Mouse (Mus musculus): ENCODE results near the gene Sox6.

The Sox6 gene

DNA sequence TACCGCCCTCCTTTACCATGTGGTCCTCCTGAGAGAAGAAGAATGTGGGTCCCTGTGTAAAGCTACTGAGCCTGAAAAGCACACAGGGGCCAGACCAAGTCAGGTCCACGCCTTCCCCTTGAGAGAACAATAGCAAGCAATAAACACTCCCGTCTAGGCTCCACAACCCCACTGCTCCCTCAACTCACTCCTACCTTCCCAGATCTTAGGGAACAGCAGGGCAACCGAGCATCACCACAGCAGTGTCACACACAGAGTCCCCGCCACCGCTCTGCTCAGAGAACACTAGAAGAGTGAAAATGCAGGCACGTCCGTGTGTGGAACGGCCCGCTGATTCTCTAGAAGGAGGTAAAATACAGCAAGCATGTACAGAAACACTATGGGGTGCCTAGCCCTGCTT is 208.2 kb downstream of the Sox6 start:
- DNase-seq (ENCODE audit: low read depth): no peak

DNA sequence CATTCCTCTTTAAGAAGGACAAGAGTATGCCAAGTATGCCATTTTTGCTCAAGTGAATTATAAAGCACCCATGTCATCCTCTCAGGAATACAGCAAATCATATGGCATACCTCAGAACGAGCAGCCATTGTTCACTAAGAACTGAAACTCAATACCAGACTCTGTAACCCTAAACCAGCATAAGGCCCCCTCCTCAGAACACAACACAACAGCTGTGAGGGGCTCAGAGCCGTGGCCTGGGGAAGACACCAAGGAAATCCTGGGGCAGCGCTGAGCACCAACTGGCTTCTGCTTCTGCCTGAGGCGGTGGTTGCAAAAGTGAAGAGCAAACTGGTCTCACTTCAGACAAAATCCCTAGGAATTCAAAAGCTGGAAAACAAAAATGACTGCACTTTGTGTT is 208.8 kb downstream of the Sox6 start:
- no peak for DNase-seq (ENCODE audit: low read depth)

DNA sequence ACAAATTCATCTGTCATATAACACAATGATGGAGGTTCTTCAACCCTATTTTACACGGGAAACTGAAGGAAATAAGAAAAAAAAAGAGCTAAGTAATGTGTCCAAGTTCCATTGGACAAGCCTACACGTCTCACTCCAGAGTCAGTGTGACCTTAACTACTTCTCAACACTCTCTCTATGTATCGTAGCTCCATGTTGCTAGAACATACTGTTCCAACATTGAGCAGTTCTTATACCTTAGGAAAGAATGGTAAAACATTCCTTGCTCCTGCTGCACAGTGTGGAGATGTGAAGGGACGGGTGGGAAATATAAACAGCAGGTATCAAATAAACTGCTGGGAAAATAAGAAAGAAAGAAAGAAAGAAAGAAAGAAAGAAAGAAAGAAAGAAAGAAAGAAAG is 209.3 kb downstream of the Sox6 start:
- DNase-seq (ENCODE audit: low read depth): no peak

DNA sequence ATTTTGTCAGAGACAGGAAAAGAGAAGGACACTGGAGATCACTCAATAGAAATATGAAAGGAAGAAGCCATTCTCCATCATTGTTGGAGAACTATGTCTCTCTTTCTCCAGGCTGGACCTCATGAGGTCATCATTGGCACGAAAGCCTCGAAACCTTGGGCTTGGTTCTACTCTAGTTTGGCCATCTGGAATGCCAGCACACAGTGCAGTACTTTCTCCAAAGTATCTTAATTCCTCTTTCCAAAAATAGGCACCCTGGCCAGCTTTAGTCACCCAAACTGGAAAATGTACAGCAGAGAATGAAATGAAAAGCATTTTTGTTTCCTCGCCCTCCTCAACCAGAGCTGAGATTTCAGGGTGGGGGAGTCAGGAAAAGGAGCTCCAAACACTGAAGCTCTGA is 213.3 kb downstream of the Sox6 start:
- DNase-seq (ENCODE audit: low read depth): peak; percentile 53

DNA sequence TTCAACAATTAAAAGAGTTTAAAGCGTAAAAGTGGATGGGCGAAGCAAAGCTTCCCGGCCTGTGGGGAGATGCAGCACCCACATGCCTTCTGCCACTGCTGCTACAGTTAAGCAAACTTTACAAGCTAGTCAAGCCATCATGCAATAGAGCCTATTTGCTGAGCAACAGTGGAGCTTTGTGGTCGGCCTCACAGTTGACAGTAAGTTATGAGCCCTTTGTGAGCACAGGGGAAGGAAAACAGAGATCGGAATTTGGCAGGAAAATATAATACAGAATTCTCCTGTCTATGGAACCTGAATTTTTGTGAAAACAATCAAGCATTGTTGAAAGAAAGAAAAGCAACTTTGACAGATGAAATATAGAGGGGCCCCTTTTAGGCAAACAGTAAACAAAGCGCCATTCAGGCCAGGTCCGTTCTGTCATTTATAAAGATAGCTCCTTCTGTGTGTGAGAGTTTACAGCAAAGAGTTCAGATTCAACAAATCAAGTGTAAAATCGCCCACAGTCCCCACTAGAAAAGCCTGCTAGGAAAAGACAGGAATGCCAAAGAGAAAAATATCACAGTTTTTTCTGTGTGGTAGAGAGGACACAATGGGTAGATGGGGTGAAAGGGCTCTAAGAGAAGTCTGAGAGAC is 213.9 kb downstream of the Sox6 start:
- DNase-seq (ENCODE audit: low read depth): peak; percentile 46

DNA sequence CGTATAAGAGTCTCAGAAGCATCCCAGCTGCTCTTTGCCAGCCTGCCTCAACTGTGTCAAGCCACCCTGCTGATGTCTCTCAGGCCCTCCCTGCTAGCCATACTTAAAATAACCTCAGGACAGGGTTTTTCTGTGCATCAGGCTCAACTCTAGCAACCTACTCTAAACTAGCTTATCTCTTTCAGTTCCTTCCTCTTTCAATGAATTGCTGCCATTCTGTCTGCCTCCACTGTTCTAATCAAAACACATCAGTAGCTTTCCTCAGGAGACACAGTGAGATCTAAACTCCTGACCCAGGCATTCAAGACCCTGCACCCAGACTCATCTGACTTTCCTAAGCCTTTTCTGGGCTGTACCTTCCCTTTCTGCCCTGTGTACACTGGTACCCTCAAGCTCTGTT is 219.5 kb downstream of the Sox6 start:
- no peak for DNase-seq (ENCODE audit: low read depth)

DNA sequence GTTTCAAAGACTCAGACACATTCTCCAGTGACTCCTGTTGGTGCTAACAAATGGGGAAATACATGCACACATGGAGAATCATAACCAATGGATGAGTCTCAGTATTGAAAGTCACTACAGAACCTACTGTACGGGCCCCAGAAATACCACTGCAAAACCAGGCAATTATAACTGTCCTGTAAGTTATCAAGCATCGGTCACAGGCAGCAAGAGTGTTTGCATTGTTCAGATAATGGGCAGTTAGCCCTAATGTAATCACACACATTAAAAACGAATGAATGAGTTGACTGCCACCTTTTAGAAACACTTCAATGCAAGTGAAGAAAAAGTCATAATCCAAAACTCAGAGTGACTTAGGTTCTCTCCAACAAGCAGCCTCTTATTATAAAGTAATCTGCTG is 235.3 kb downstream of the Sox6 start:
- no peak for DNase-seq (ENCODE audit: low read depth)

DNA sequence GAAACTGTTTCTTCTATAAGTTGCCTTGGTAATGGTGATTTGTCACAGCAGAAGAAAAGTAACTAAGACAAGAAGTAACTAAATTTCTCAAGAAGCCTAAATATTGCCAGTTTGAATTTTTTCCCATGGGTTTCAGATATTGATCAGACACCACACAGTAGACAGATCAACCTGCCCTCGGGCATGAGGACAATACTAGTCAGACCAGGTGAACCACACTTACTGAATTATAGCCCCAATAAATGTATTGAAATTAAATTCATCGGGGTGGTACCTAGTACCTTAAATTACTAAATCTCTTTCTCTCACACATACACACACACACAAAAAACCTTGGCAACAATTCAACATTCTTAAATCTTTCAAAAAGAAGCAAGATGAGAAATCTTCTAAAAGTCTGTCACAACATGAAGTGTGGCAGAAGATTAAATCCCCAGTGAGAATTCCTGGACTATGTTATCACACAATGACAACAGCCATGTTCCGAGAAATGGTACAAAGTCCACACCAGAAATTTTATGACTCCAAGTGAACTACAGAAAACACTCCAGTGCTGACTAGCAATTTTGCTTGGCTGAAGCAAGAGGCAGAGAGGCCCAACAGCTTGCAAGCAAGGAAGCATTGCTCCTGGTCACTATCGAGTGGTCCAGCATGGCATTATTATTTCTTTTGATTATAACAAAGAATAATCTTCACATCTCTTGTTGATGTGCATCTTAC is 244.3 kb downstream of the Sox6 start:
- DNase-seq (ENCODE audit: low read depth): no peak

DNA sequence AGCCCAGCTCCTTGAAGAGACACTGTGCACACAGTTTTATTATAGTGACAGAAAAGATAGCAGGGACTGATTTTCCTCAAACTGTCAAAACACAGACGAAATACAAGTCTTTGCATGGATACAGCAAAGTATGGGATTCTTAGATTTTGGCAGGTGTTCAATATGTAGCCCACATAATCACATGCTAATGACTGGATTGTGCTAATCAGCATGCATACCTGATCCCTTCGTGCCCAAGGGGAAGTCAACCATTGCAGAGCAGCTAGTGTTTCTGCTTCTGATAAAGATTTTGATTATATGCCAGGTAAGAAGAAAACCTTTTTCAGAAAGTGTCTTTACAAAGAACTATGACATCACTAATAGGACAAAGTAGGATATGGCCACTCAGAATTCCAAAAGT is 245.8 kb downstream of the Sox6 start:
- no peak for DNase-seq (ENCODE audit: low read depth)

DNA sequence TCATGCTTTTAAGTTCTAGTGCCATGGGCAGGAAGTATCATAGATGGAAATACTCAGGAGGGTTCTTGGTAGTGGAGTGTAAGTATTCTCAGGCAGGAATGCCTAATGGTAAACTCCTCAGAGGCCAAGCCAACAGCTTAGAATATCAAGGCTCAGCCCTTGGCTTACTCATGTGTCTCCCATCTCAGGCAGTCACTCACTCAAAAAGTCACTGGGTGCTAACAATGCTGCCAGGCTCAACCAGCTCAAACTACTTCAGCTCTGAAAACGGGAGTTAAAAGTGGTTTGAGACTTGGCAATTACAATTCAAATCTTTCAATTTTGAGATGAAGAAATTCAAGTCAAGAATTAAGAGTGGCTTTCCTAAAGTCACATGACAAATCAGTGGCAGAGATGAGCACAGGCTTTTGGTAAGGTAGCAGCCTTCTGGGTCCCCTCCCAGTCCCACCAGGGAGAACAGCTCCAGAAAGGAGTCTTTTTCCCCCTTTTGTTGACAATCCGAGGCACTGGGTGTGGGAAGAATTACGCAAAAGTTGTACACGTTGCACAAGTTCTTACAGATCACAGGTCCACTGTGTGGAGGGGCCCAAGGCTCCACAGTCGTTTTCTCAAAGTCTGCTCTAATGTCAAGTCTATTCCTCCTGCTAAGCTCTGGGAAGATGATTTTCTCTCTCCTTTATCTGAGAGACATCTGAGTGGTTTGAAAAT is 249.3 kb downstream of the Sox6 start:
- no peak for DNase-seq (ENCODE audit: low read depth)

DNA sequence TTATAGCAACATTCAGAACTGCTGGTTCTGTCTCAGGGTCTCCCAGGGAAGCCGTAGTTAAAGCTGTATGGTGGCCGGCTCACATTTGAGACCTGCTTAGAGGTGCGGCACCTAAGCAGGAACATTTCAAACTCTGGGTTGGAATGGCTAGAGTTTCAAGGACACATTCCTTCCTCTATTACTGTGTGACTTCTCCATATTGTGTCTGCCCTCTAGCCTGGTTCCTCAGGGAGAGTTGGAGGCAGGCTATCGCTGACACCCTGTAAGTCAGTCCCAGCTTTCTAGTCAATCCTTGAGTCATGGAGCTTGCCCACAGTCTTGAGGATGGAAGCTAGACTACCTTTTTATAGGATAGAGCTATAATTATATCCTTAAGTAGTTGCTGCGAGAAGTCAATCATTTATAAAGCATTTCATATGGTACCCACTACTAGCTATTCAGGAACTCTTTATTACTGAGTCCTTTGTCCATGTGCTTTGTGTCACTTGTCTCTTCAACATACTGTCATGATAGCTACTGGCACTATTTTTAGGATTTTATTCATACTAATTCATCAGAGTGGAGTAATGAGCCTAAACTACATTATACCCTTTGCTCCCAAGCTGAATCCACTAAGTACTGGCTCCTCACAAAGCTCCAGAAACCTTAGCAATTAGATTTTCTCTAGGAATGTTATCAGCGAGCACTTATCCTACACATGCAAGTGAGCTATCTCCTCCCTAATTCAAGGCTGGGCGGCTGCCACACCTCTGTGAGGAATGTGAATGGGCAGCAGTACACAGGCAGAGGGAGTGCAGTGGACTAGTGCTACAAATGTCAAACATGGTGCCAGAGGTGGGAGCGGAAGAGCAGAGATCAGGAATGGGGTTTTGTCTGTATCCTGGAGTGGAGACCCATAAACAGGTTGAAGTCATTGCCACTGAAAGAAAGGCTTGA is 254.3 kb downstream of the Sox6 start:
- DNase-seq (ENCODE audit: low read depth): no peak

DNA sequence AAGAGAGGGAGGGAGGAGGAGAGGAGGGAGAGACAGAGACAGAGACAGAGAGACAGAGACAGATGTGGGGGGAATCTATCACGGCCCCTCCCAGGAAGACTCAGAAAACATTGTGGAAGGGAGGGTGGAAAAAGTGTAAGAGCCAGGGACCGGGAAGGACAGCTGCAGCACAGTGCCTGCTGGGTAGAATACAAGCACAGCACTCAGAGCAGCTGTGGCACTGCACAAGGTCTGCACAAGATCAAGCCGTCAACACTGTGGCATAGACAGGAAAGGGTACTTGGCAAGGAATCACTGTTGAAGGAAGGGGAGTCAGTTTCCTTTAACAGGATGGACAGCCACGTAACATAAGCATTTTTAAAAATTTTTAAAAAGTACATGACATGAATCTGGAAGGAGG is 258.4 kb downstream of the Sox6 start:
- no peak for DNase-seq (ENCODE audit: low read depth)

DNA sequence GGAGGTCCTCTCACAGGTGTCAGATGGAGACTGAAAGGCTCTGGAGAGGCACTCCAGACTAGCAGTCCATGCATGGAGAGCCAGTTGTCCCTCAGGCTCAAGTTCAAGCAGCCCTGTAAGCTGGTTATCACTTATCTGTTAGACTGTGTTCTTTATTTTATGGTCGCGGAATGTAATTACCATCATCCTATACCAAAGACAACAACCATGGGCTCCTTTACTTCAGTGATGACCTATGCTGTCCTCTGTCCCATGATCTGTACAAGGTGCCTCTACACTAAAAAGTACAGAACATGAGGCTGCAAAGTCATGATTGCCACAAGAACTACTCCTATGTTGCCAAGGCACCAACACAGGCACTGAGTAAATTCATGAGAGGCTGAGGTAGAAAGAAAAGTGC is 259.1 kb downstream of the Sox6 start:
- no peak for DNase-seq (ENCODE audit: low read depth)

DNA sequence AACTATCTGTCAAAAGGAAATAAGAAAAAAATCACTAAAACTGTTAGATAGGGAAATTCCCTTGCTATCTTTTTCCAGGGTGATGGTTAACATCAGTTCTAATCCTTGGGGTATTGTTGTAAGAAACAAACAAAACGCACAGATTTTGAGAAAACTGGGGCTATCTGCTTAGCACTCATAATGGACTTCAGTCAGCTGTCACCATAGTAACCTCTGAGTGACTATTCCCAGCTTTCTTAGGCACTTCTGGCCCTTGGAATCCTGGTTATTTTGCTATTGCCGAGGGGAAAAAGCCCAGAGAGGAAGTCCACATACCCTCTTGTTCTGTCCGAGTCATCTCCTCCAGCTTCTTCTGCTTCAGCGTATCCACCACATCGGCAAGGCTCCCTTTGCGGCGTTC is 261.9 kb downstream of the Sox6 start:
- DNase-seq (ENCODE audit: low read depth): no peak

DNA sequence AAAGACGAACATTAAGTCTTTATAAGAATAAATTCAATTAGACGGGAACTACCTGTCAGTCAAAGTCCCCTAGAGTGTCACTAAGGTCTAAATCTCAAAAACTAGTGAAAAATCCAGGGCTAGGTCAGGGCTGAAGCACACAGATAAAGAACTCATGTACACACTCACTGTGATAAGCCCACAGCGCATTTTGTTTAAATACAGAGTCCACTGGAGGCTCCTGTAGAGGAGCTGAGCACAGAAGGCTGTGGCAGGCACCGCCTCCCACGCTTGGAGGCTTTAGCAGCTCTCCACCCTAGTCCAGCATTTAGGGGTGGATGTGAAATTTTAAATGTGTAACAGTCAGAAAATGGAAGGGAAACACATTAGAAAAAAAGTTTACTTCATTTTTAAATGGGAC is 262.3 kb downstream of the Sox6 start:
- DNase-seq (ENCODE audit: low read depth): no peak

DNA sequence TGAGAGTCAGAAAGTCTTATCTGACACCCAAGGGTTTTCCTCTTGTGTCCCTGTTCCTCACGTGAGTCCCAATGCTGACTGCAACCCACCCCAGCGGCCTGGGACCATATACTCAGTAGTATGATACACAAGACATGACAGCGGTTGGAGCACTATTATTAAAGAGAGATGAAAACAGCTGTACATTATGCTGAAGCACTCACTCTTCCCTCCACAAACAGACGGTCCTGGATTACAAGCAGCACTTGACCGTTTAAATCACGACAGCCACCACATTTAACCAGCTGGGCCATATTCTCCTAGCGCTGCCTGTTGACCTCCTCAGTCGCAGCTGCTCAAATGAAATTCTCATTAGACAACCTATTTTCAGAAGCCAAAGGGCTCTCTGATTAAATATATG is 272.3 kb downstream of the Sox6 start:
- no peak for DNase-seq (ENCODE audit: low read depth)

DNA sequence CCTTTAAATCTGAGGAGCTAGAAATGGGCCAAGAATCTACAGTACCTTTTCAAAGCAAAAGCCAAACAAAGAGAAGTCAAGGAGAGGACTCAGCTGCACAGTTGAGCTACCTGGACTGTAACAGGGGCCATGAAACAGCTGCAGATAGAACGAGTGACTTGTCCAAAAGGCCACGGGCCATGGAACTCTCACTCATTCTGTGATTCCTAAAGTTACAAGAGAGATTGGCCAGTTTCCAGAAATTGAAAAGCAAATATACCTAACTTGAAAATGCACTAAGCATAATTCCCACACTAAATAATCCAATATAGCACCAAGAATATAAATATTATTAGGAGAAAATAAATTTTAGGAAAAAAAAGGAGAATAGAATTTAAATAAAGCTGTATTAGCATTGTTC is 274.7 kb downstream of the Sox6 start:
- no peak for DNase-seq (ENCODE audit: low read depth)

DNA sequence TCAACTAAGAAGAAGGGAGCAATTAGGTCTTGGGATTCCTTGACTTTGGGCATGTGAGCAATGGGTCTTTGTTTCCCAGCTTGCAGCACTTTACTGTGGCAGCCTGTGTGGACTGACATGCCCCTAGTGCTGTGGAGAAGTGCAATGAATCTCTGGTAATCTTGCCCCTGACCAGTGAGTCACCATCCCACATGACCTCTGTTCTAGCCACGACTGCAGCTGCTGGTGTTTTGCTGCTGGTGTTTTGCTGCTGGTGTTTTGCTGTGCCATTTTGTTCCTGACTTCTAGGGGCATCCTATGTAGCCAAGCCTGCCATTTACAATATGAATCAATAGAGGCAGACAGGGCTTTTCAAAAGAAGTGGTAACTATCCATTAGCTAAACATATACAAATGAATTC is 280.4 kb downstream of the Sox6 start:
- DNase-seq (ENCODE audit: low read depth): no peak

DNA sequence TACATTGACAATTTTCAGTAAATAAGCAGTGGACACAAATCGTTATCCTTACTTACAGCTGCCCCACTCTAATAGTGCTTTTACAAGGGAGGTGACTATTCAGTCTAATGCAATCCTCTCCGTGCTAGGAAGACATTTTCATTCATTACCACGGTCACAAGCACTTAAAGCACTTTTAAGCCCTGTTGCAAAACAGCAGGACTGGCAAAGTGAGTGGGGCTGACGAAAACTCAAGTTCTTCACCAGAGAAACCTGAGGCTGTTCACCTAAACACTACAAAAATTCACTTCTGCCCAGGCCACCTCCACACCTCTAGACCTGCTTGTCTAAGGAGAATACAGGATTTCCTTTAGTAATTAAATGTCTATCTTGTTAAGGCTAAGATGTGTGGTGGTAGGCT is 283.3 kb downstream of the Sox6 start:
- no peak for DNase-seq (ENCODE audit: low read depth)

DNA sequence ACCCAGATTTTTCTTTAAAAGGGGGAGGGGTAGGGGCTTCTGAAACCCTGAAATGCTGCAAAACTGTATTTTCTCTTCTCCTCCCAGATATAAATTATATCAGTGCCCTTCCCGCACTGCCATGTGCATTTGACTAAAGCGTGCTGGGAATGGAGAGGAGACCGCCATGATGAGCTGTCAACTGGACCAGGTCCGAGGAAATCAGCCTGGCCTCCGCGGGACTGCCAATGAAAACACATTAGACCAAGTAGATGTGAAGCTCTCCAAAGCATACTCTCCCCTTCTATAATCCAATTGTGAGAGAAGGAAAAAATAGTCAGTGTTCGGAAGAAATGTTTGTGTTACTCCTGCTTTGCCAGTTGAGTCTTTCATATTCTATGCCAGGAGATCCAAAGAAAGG is 284.4 kb downstream of the Sox6 start:
- peak; percentile 64 for DNase-seq (ENCODE audit: low read depth)

DNA sequence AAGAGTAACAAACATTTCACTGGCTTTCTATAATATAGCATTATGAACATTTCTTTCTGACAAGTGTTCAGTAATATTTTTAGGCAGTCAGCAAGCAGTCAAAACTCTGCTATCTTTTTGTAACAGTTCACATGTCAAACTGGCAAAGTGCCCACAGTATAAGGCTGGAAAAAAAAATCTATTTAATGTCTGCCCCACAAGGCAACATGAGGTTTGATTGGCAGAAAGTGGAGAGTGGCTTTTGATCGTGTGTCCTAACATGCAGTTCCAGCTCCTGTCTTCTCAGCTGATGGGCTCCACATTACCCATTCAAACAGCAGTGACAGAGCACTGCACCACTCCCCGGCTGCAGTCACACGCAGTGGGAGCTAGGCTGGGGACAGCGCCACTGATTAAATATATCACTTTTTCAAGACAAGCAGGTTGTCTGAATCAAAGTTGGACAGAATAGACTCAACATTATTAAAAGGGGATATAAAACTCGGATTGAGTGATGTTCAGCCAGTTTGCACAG is 286.4 kb downstream of the Sox6 start:
- DNase-seq (ENCODE audit: low read depth): no peak

DNA sequence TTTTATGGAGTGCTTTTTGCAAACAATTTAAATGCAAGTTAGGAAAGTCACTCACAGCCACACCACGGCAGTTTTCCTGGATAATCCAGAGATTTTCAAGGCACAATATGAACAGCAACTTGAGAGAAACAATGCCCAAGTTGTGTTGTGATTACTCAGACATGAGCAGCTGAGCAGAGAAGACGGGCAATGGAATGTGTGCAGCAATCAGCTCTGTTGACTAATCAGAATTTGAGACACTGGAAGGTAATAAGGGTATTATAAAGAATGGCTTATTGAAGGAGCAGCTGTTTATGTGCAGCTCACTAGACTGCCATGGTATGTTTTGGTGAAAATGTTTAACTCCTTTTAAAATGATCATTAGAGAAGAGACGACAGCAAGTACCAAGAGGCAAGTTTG is 287.5 kb downstream of the Sox6 start:
- no peak for DNase-seq (ENCODE audit: low read depth)

All from fibroblast of lung, adult 2 months (primary cell).